ENCODE assay signal across 13 mouse cellular contexts in the genomic region with DNA sequence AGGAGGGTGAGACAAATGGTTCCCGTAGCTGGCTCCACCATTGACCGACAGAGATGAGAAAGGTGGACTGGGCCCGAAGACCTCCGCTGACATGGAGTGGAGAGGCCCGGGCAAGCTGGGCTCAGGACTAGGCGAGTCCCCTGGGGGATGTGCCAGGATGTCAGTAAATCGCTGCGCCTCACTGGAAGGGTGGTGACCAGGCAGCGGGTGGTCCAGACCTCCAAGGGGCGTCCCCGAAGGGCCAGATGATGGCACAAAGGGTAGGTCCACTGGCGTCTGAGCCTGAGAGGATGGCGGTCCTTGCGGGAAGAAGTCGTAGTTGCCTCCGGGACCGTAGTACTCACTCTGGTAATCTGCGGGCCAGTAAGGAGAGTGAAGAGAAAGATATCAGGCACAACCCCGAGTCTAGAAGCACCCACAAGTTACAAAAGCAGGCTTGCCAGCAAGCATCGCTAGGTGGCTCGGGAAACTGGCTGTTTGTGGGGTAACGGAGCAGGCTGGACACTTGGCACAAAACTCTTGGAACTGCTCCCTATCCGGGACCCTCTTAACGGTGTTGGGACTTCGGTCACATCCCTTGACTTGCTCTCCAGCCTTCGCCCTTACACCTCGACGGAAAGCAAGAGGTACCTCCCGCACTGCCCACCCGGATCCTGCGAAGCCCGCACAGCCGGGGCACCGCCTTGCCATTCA. TPM values are rescaled to one million over a fixed set of nuclear protein-coding genes. Genes with fewer than 3 reads are reported as not detected.
DNase-seq lines count a peak whose midpoint lies in the region; ATAC-seq lines count a peak whose summit lies in the region.
"Had no signal": no experiment of that assay in that cellular context is flagged by ENCODE, and none has a peak within 500 bp of the region (broad histone marks: within the 10 kb centered on the region; RNA-seq: fewer than 3 reads in every experiment).

No protein-coding gene starts in this region.

- peak overlapping the region; percentile 93 for H3K9ac ChIP-seq in hindbrain, embryonic 13.5 days
- H3K9ac ChIP-seq in midbrain, embryonic 16.5 days (ENCODE audit: low read depth, low read length), result peak overlapping the region; percentile 78

- intact Hi-C loops in heart, postnatal 25 days (cut with DNase I), result loop anchor here (10.0 kb wide), 1 partner anchor 275 kb away; no protein-coding TSS in a partner anchor

- no peak for ATAC-seq in hindbrain, embryonic 13.5 days (ENCODE audit: low FRiP score)
- no peak for ATAC-seq in midbrain, embryonic 16.5 days
- ATAC-seq: CD4-positive, CD25-positive, alpha-beta regulatory T cell, adult 4 months had no signal

- peaks cover 25% of the 10 kb centered on the region for H3K4me1 ChIP-seq in heart, embryonic 10.5 days
- H3K4me1 ChIP-seq in hindbrain, embryonic 13.5 days (replicated peaks), result peaks cover 30% of the 10 kb centered on the region
- H3K4me1 ChIP-seq in midbrain, embryonic 16.5 days (ENCODE audit: control insufficient read depth, insufficient read depth, low read length), result peaks cover 7% of the 10 kb centered on the region; the same call in 1 of the 2 replicates

- no peak overlapping the region for H3K27ac ChIP-seq in heart, embryonic 10.5 days
- H3K27ac ChIP-seq in hindbrain, embryonic 13.5 days, result peak overlapping the region; percentile 96
- H3K27ac ChIP-seq in midbrain, embryonic 16.5 days (ENCODE audit: low read length), result peak overlapping the region; percentile 71

- no peak for DNase-seq in heart, embryonic 10.5 days (ENCODE audit: low spot score)
- no peak for DNase-seq in heart, postnatal 25 days (ENCODE audit: low spot score)
- DNase-seq in cerebellum, adult 8-10 months, result peak; percentile 44
- no peak for DNase-seq in adrenal gland, adult 8-10 months
- DNase-seq in thymus, postnatal 4 days, result no peak
- DNase-seq in spleen, adult 12 weeks (ENCODE audit: low spot score), result no peak
- DNase-seq: adrenal gland, postnatal 25 days; spleen, adult 18-20 months had no signal

- WGBS in heart, embryonic 10.5 days, result 29% methylated on average over 34 of the region's 34 CpGs
- 3% methylated on average over 34 of the region's 34 CpGs for WGBS in hindbrain, embryonic 13.5 days
- WGBS in midbrain, embryonic 16.5 days, result 2% methylated on average over 34 of the region's 34 CpGs

- H3K36me3 ChIP-seq in heart, embryonic 10.5 days, result no peaks in the 10 kb centered on the region
- H3K36me3 ChIP-seq in hindbrain, embryonic 13.5 days, result peaks cover 11% of the 10 kb centered on the region
- no peaks in the 10 kb centered on the region for H3K36me3 ChIP-seq in midbrain, embryonic 16.5 days (ENCODE audit: control insufficient read depth, insufficient read depth, low read length)

- peak overlapping the region; percentile 44 for H3K4me3 ChIP-seq in heart, embryonic 10.5 days
- peak overlapping the region; percentile 64 for H3K4me3 ChIP-seq in hindbrain, embryonic 13.5 days
- H3K4me3 ChIP-seq in midbrain, embryonic 16.5 days (ENCODE audit: low read depth, low read length), result peak overlapping the region; percentile 55

- H3K9me3 ChIP-seq in heart, embryonic 10.5 days, result no peaks in the 10 kb centered on the region
- no peaks in the 10 kb centered on the region for H3K9me3 ChIP-seq in hindbrain, embryonic 13.5 days
- H3K9me3 ChIP-seq in midbrain, embryonic 16.5 days (replicated peaks; ENCODE audit: control insufficient read depth, low read length, poor library complexity, severe bottlenecking), result no peaks in the 10 kb centered on the region

- H3K27me3 ChIP-seq in heart, embryonic 10.5 days (ENCODE audit: insufficient read depth, poor library complexity, severe bottlenecking), result peaks cover 100% of the 10 kb centered on the region
- peaks cover 83% of the 10 kb centered on the region for H3K27me3 ChIP-seq in hindbrain, embryonic 13.5 days
- H3K27me3 ChIP-seq in midbrain, embryonic 16.5 days (ENCODE audit: control insufficient read depth, insufficient read depth, low read depth, low read length), result peaks cover 40% of the 10 kb centered on the region

- H3K4me2 ChIP-seq in hindbrain, embryonic 13.5 days, result peak overlapping the region; percentile 58
- peak overlapping the region; percentile 58 for H3K4me2 ChIP-seq in midbrain, embryonic 16.5 days (ENCODE audit: low read length)

RNA-seq across cellular contexts. Expression of a gene that starts 5.6 kb away (rescaled TPM):
- polyA plus RNA-seq in heart, embryonic 10.5 days (2016; fragmentation: Nextera tagmentation; extraction: Ambion mirVana), result 0.09 TPM in 1 of 2 replicates, not detected in the other
- not detected for total RNA-seq in heart, postnatal 25 days (2021)
- 64.6 and 67.7 TPM in 2 replicates for polyA plus RNA-seq in hindbrain, embryonic 13.5 days (2015; fragmentation: Nextera tagmentation; extraction: Ambion mirVana)
- 25.3 and 30.0 TPM in 2 replicates for polyA plus RNA-seq in midbrain, embryonic 16.5 days (2015; fragmentation: Nextera tagmentation; extraction: Ambion mirVana)
- under 1 TPM in 1 of 4 experiments, not detected in 3; 0.52 TPM for total RNA-seq in adrenal gland, adult 8-10 months (2022)
- total RNA-seq: adrenal gland, postnatal 25 days; monocyte, adult 5-6 weeks had no signal
- polyA plus RNA-seq: CD4-positive, CD25-positive, alpha-beta regulatory T cell, adult 4 months; heart, postnatal 0 days had no signal

RNA-seq across cellular contexts. Expression of a gene that starts 6.4 kb away (rescaled TPM):
- 33.3 and 45.3 TPM in 2 replicates for polyA plus RNA-seq in heart, embryonic 10.5 days (2016; fragmentation: Nextera tagmentation; extraction: Ambion mirVana)
- 10 to 100 TPM; 12.8 to 13.1 TPM for total RNA-seq in heart, postnatal 25 days (2021)
- polyA plus RNA-seq in hindbrain, embryonic 13.5 days (2015; fragmentation: Nextera tagmentation; extraction: Ambion mirVana), result 56.9 and 57.4 TPM in 2 replicates
- polyA plus RNA-seq in midbrain, embryonic 16.5 days (2015; fragmentation: Nextera tagmentation; extraction: Ambion mirVana), result 49.8 and 53.8 TPM in 2 replicates
- total RNA-seq in adrenal gland, adult 8-10 months (2022), result 10 to 100 TPM; 23.8 to 27.9 (median 24.0) TPM

Comparison
In these comparisons a context has a peak if more than half of its experiments do, and no peak if none do; other contexts are left out.
1. RNA of a gene that starts 5.6 kb away (polyA plus RNA-seq): 64.6 to 67.7 TPM in hindbrain, embryonic 13.5 days and 25.3 to 30.0 TPM in midbrain, embryonic 16.5 days; 0.09 TPM in heart, embryonic 10.5 days; every median in the first group is over 10 times any median in the second.
2. Peak in every context shown above with its lines, with median percentiles within 50 percentile points of each other: H3K4me3 ChIP-seq.